Mouse (Mus musculus): ENCODE data around the gene Anxa7. TPM values are rescaled to one million over a fixed set of nuclear protein-coding genes. Genes with fewer than 3 reads are reported as not detected.
A peak's percentile ranks its signal among the peaks of the same experiment; 100 is the strongest.

Gene Anxa7
- polyA plus RNA-seq (2016; fragmentation: Nextera tagmentation; extraction: Ambion mirVana), result 30.8 and 34.0 TPM in 2 replicates

GRCm38 (mm10) chr14:20479291-20480194 is at the start of gene Anxa7:
TSS of gene Anxa7 (minus strand) at chr14:20480133.
- under 1% methylated on average over 48 of the region's 48 CpGs for WGBS
- ATAC-seq (ENCODE audit: insufficient number of reproducible peaks, insufficient read depth, low FRiP score, low TSS enrichment), result peak; percentile 86
- H3K27me3 ChIP-seq, result no peaks in the 10 kb centered on the region
- H3K27ac ChIP-seq, result peak within 1 kb of the TSS; percentile 70
- peak within 1 kb of the TSS; percentile 69 for H3K4me3 ChIP-seq
- H3K4me1 ChIP-seq, result peaks cover 19% of the 10 kb centered on the region
- H3K9me3 ChIP-seq, result no peaks in the 10 kb centered on the region
- peak within 1 kb of the TSS; percentile 62 for H3K9ac ChIP-seq
- peaks cover 8% of the 10 kb centered on the region for H3K36me3 ChIP-seq
- H3K4me2 ChIP-seq (replicated peaks), result peak within 1 kb of the TSS; percentile 65

- H3K36me3 ChIP-seq, result 0 out of 2 replicates have a peak, but pooled peaks cover 2% of the 10 kb centered on the region
- 93% methylated on average over 4 of the region's 4 CpGs for WGBS
These were observed 49.7 kb upstream of the Anxa7 start for GRCm38 (mm10) chr14:20529643-20530042.

GRCm38 (mm10) chr14:20520179-20520578 is 40.2 kb upstream of the Anxa7 start:
- Histone ChIP-seq H3K27ac (no peak overlapping the region), H3K4me3 (no peak overlapping the region), H3K27me3 (no peaks in the 10 kb centered on the region), H3K36me3 (peaks cover 33% of the 10 kb centered on the region), H3K9ac (no peak overlapping the region), H3K4me2 (replicated peaks) (no peak overlapping the region), H3K9me3 (no peaks in the 10 kb centered on the region), H3K4me1 (no peaks in the 10 kb centered on the region)
- ATAC-seq (ENCODE audit: insufficient number of reproducible peaks, insufficient read depth, low FRiP score, low TSS enrichment), result no peak
- WGBS, result 95% methylated on average over 2 of the region's 2 CpGs

More at GRCm38 (mm10) chr14:20529643-20530042, 49.7 kb upstream of the Anxa7 start:
- H3K9ac ChIP-seq, result no peak overlapping the region
- no peaks in the 10 kb centered on the region for H3K27me3 ChIP-seq
- no peaks in the 10 kb centered on the region for H3K4me1 ChIP-seq
- H3K27ac ChIP-seq, result no peak overlapping the region
- H3K9me3 ChIP-seq, result no peaks in the 10 kb centered on the region
- no peak for ATAC-seq (ENCODE audit: insufficient number of reproducible peaks, insufficient read depth, low FRiP score, low TSS enrichment)
- no peak overlapping the region for H3K4me3 ChIP-seq
- no peak overlapping the region for H3K4me2 ChIP-seq (replicated peaks)

GRCm38 (mm10) chr14:20508424-20508823 is 28.5 kb upstream of the Anxa7 start:
- Histone ChIP-seq H3K27me3 (no peaks in the 10 kb centered on the region), H3K4me1 (no peaks in the 10 kb centered on the region), H3K27ac (no peak overlapping the region), H3K9me3 (no peaks in the 10 kb centered on the region), H3K9ac (no peak overlapping the region), H3K4me2 (replicated peaks) (no peak overlapping the region), H3K36me3 (peaks cover 4% of the 10 kb centered on the region), H3K4me3 (no peak overlapping the region)
- WGBS, result 78% methylated on average over 2 of the region's 2 CpGs
- no peak for ATAC-seq (ENCODE audit: insufficient number of reproducible peaks, insufficient read depth, low FRiP score, low TSS enrichment)

DNA sequence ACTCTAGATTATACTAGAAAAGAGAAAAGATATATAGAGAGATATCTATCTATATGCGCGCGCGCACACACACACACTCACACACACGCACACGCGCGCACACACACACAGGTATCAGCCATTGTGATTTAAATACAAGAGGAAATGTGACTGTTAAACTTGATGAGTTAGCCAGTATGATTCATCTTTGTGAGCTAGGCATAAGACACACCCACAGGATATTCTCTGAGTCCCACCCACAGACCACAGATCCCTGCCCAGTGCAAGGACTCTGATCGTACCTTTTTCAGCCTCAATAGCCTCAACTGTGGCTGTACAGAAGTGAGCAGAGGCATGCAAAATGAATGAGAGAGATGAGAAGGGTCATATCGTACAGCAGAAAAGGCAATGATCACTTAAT is 23.0 kb upstream of the Anxa7 start:
- H3K4me2 ChIP-seq (replicated peaks), result no peak overlapping the region
- no peak overlapping the region for H3K4me3 ChIP-seq
- WGBS, result 95% methylated on average over 10 of the region's 10 CpGs
- H3K4me1 ChIP-seq, result no peaks in the 10 kb centered on the region
- no peak for ATAC-seq (ENCODE audit: insufficient number of reproducible peaks, insufficient read depth, low FRiP score, low TSS enrichment)
- H3K9ac ChIP-seq, result no peak overlapping the region
- no peaks in the 10 kb centered on the region for H3K27me3 ChIP-seq
- no peak overlapping the region for H3K27ac ChIP-seq
- H3K9me3 ChIP-seq, result no peaks in the 10 kb centered on the region
- peaks cover 12% of the 10 kb centered on the region for H3K36me3 ChIP-seq

DNA sequence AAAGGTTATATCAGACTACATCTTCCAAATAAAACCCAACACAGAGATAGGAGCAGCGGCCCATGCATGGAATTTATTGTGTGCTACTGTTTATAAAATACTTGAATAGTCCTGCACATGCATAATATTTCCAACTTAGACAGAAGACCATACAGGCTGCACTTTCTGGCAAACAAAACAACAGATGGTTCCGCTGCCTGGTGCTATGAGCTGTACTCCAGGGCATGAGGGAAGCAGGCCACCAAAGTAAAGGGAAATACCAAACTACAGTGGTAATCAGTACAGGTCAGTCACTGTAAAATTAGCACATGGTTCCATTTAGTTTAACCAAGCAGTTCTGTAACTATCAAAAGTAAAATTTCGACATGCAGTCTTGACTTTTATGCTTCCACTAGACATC is 20.0 kb upstream of the Anxa7 start:
- peak; percentile 47; the same call in 1 of the 2 replicates for ATAC-seq (ENCODE audit: insufficient number of reproducible peaks, insufficient read depth, low FRiP score, low TSS enrichment)
- no peak overlapping the region for H3K4me2 ChIP-seq (replicated peaks)
- H3K4me3 ChIP-seq, result no peak overlapping the region
- no peaks in the 10 kb centered on the region for H3K9me3 ChIP-seq
- H3K27ac ChIP-seq, result no peak overlapping the region
- no peak overlapping the region for H3K9ac ChIP-seq
- no peaks in the 10 kb centered on the region for H3K27me3 ChIP-seq
- 61% methylated on average over 3 of the region's 3 CpGs for WGBS
- peaks cover 27% of the 10 kb centered on the region for H3K36me3 ChIP-seq
- no peaks in the 10 kb centered on the region for H3K4me1 ChIP-seq

DNA sequence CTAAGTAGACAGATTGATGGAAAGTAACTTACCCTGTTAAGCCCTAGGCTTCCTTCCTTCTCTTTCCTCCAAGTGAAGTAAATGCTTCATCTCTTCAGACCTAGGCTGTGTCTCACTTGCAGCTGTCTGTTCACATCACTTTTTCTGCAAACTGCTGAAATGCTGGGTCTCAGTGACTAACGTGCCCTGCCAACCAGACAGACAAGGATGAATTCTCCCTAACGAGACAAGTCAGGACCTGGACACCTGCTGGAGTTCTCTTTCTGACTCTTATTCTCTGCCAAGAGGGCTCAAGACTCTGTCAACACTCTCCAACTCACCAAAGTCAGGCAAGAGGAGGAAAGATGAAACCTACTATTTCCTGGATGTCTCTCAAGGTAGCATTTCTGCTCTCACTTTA is 16.7 kb upstream of the Anxa7 start, which contains the start of gene Mss51:
TSS of gene Mss51 (minus strand) at position 299 of the 400 bp plus-strand sequence.
- 75% methylated on average over 2 of the region's 2 CpGs for WGBS
- no peak within 1 kb of the TSS for H3K4me3 ChIP-seq
- ATAC-seq (ENCODE audit: insufficient number of reproducible peaks, insufficient read depth, low FRiP score, low TSS enrichment), result no peak

DNA sequence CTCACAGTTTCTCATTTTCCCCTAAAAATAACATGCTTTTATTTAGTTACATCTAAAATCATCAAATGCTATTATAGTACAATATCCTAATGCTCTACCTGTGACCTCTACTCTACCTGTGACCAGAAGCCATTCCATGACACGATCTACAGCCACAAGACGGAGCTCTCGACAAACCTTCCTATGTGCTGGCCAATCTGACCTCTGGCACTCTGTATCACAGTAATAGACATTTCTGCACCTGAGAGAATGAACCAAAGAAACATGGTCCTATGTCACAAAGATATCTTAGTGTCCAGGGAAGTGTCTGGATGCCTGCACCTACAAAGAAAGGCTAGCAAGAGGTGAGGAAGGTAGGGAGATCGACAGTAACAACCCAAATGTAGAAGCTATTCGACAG is 6.1 kb upstream of the Anxa7 start:
- Histone ChIP-seq H3K9me3 (no peaks in the 10 kb centered on the region), H3K27me3 (no peaks in the 10 kb centered on the region), H3K9ac (no peak overlapping the region), H3K27ac (no peak overlapping the region), H3K4me3 (no peak overlapping the region), H3K36me3 (peaks cover 23% of the 10 kb centered on the region), H3K4me1 (no peaks in the 10 kb centered on the region), H3K4me2 (replicated peaks) (no peak overlapping the region)
- no peak for ATAC-seq (ENCODE audit: insufficient number of reproducible peaks, insufficient read depth, low FRiP score, low TSS enrichment)
- 93% methylated on average over 5 of the region's 5 CpGs for WGBS

More for the DNA sequence above, 16.7 kb upstream of the Anxa7 start, which contains the start of gene Mss51:
- no peaks in the 10 kb centered on the region for H3K9me3 ChIP-seq
- no peaks in the 10 kb centered on the region for H3K27me3 ChIP-seq
- H3K9ac ChIP-seq, result no peak within 1 kb of the TSS
- no peaks in the 10 kb centered on the region for H3K4me1 ChIP-seq
- H3K4me2 ChIP-seq (replicated peaks), result no peak within 1 kb of the TSS
- H3K36me3 ChIP-seq, result peaks cover 39% of the 10 kb centered on the region
- H3K27ac ChIP-seq, result no peak within 1 kb of the TSS

GRCm38 (mm10) chr14:20482051-20482751 is 2.3 kb upstream of the Anxa7 start:
- no peak for ATAC-seq (ENCODE audit: insufficient number of reproducible peaks, insufficient read depth, low FRiP score, low TSS enrichment)

GRCm38 (mm10) chr14:20481211-20481610 is 1.3 kb upstream of the Anxa7 start:
- H3K4me1 ChIP-seq, result peaks cover 19% of the 10 kb centered on the region
- no peak overlapping the region for H3K9ac ChIP-seq
- no peak overlapping the region for H3K4me2 ChIP-seq (replicated peaks)
- ATAC-seq (ENCODE audit: insufficient number of reproducible peaks, insufficient read depth, low FRiP score, low TSS enrichment), result no peak
- no peaks in the 10 kb centered on the region for H3K27me3 ChIP-seq
- H3K36me3 ChIP-seq, result peaks cover 17% of the 10 kb centered on the region
- WGBS, result 27% methylated on average over 5 of the region's 5 CpGs
- H3K4me3 ChIP-seq, result no peak overlapping the region
- H3K9me3 ChIP-seq, result no peaks in the 10 kb centered on the region
- no peak overlapping the region for H3K27ac ChIP-seq

More at GRCm38 (mm10) chr14:20482051-20482751, 2.3 kb upstream of the Anxa7 start:
- Histone ChIP-seq H3K4me1 (peaks cover 13% of the 10 kb centered on the region; the same call in 1 of the 2 replicates), H3K27me3 (no peaks in the 10 kb centered on the region), H3K36me3 (peaks cover 18% of the 10 kb centered on the region), H3K9ac (no peak overlapping the region), H3K4me2 (replicated peaks) (no peak overlapping the region), H3K9me3 (no peaks in the 10 kb centered on the region), H3K27ac (no peak overlapping the region), H3K4me3 (no peak overlapping the region)
- 86% methylated on average over 7 of the region's 7 CpGs for WGBS

GRCm38 (mm10) chr14:20480195-20480579 is 254 bp upstream of the Anxa7 start:
- WGBS, result 45% methylated on average over 1 of the region's 1 CpGs
- H3K36me3 ChIP-seq, result peaks cover 14% of the 10 kb centered on the region
- ATAC-seq (ENCODE audit: insufficient number of reproducible peaks, insufficient read depth, low FRiP score, low TSS enrichment), result no peak
- H3K4me3 ChIP-seq, result peak overlapping the region; percentile 69
- peak overlapping the region; percentile 65 for H3K4me2 ChIP-seq (replicated peaks)
- H3K27me3 ChIP-seq, result no peaks in the 10 kb centered on the region
- peaks cover 19% of the 10 kb centered on the region for H3K4me1 ChIP-seq
- no peaks in the 10 kb centered on the region for H3K9me3 ChIP-seq
- H3K27ac ChIP-seq, result 0 out of 2 replicates have a peak overlapping the region, but pooled peaks have one; percentile 70
- no peak overlapping the region for H3K9ac ChIP-seq
